Mouse (Mus musculus) E14TG2a.4 (cell line): ENCODE measurements at regions not wholly inside any gene's neighbourhood (a gene's known extent, or its start where the extent isn't known, plus 50 kb on each side); places are given as distances from the start of the nearest gene placed in this dataset.

ENCODE experiments used
- CTCF ChIP-seq: conservative IDR thresholded peaks from 2 replicates; pipeline ENCODE4 v1.5.1; 2014; ENCODE audit warnings: low read length
- NANOG ChIP-seq: IDR thresholded peaks from 2 replicates; pipeline ENCODE4 v1.6.1; 2014; ENCODE audit warnings: borderline replicate concordance, low read length, mixed read lengths
- POU5F1 ChIP-seq: IDR thresholded peaks from 2 replicates; pipeline ENCODE4 v1.6.1; 2014; ENCODE audit warnings: low read length, borderline replicate concordance

- TF ChIP-seq CTCF (no peak), POU5F1 (no peak), NANOG (no peak)
These were observed 226.0 kb downstream of the Hhipl2 start for GRCm38 (mm10) chr1:183644001-183644400.
